Mouse (Mus musculus) frontal cortex, postnatal 14 days (tissue): ENCODE measurements around the gene Pex11a.
"Not testable (repeated sequence)": the region's sequence is repeated elsewhere in the genome, so short reads cannot be mapped to it uniquely, and the experiment has no call there.

Source experiments
- DNase-seq, 2 experiments: peaks; one replicate each; pipeline ENCODE4 v3.0.0; 2022; ENCODE audit warnings: low spot score in 2 of 2

Pex11a gene

DNA sequence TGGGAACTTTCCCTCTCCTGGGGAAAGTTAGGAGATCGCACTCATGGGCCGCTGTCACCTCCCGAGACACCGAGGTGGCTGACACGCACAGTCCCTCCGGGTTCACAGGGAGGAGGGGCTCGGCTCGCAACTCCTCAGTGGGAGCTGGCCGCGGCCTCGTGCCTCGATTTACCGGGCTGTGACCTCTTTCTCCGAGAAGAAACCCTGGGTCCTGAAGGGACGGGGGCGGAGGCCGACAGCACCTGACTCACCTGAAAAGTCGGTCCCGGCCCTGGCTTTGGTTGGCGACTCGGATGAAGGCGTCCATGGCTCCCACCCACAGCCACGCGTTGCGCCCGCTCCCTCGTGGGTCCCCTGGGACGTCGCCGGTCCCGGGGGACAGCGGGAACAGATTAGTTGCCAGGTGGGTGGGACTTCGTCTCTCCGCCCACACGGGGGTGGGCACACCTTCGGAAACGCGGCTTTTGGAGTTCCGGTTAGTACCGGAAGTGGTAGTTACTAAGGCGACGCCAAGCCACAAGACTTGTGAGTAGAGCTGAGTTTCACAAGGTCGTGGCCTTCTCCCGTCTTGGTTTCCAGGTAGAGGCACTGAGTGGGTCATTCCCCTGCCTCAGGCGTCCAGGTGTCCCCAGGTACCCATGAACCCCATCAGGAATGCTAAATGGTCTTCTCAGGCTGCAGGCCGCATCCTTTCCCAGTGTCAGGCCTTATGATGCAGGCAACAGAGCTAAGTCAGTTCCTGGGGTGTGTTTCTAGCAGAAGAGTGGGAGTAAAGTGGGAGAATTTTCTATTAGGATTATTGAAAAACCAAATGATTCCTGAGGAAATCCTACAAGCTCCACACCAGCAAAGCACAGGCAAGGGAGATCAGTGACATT, at the start of gene Pex11a, which contains the start of gene Wdr93:
TSS of gene Pex11a (minus strand) at position 473 of the 878 bp plus-strand sequence.
TSS of gene Wdr93 (plus strand) at position 505 of the 878 bp plus-strand sequence.
- peak; percentile 56 to 60 for DNase-seq

DNA sequence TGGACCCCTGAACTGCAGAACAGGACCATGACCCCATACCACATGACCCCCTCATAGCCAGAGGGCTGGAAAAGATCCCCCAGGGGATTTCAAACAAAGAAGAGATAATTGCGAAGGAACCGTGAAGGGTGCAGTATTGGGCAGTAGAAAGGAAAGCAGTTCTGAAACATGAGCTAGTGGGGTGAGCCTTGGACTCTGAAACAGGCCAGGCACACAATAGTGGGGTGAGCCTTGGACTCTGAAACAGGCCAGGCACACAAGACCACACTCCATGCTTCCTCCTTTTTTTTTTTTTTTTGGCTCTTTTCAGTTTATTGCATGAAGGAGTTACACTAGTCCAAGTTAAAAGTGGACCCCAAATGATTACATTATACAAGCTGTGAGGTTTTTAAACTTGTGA, 46.9 kb upstream of the Pex11a start:
- DNase-seq = not testable (repeated sequence)

DNA sequence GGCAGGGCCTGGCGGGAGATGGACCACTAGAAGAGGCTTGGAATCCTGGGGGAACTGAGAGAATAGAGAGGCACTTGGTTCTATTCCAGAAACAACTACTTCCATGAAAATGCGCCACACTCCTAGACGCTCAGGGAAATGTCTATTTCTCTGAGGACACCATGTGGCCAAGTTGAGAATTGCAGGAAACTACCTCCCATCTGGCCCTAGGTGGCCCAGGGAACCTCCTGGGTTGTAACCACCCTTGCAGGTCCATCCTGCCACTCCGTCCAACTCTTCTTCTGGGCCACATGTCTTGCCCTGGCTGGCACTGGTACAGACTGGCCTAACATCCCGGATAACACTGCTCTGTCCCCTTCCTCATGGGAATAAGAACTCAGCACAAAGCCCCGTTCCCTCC, 43.4 kb upstream of the Pex11a start:
- peak in 1 of 2 experiments; percentile 69 for DNase-seq

DNA sequence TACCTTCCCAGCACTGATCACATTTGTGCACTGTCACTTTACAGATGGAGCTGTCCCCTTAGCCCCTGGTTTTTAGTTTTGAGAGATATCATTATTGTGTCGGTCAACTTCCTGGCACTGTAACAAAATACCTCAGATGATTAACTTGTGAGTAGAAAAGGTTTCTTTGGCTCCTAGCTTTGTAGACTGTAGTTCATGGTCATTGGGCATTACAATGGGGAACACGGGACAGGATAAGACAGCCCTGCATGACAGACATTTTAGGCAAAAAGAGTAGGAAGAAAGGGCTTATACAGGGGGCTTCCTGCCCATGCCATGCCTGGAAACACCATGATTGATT, 39.6 kb upstream of the Pex11a start:
- DNase-seq = no peak

DNA sequence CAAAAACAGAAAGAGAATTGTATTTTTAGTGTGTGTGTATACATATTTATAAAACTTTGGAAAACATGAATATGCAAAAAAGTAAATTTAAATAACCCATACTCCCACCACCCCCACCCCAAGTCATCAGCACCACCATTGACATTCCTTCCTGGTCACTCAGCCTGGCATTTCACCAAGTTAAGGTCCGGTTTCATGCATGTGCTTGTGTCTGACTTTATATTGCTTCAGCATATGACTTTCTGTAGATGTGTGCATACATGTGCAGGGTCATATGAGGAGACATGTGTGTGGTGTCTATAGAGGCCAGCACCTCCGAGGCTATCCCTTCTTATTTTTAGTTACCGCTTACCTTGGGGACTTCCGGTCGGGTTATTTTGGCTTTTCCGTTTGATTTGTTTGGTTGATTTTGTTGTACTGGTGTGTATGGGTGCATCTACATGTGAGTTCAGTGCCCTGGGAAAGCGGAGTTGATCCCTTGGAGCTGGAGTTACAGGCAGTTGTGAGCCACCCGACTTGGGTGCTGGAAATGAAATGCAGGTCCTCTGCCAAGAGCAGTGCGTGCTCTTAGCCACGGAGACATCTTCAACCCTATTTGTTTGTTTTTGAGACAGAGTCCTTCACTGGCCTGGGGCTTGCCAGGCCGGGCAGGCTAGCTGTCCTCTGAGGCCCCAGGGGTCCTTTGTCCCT, 39.0 kb upstream of the Pex11a start:
- DNase-seq = no peak

DNA sequence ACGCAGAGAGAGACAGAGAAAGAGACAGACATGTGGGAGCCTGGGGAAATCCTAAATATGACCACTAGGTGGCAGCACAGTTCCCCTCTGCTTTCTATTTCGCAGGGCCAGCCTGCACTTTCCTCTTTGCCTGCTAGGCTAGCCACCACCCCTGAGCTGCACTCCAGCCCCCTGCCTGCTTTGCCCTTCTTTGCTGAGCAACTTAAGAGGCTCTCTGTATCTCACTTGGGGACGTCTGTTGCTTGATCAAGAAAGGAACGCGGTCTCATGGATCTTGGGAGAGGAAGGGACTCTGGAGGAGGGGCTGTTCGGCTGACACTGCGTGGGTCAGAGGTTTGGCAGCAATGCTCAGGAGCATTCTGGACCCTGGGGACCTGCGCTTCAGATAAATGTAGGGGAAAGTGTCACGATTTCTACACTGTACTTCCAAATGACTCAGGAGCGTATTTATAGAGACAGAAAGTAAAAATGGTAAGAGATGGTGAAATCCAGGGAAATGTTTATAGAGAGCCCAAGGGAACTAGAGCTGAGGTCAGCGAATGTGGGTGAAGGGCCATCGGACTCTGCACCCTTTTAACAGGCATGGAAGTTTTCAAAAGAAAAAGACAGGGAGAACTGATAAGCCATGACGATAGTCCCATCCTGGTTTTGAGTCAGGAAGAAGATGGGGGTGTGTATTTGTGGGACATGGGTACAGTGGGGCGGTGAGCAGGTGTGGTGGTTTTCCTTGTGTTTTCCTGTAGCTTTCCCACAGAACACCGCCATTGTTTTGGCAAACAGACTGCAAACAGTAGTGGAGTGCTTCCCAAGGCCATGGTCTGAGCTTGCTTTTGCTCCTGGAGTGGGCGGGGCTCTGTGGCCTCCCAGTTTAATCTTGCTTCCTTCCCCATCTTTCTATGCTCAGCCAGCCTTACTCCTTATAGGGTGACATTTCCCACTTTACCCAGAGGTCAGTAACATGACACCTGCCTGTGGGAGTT, 38.0 kb upstream of the Pex11a start:
- peak; percentile 46 to 71 for DNase-seq

DNA sequence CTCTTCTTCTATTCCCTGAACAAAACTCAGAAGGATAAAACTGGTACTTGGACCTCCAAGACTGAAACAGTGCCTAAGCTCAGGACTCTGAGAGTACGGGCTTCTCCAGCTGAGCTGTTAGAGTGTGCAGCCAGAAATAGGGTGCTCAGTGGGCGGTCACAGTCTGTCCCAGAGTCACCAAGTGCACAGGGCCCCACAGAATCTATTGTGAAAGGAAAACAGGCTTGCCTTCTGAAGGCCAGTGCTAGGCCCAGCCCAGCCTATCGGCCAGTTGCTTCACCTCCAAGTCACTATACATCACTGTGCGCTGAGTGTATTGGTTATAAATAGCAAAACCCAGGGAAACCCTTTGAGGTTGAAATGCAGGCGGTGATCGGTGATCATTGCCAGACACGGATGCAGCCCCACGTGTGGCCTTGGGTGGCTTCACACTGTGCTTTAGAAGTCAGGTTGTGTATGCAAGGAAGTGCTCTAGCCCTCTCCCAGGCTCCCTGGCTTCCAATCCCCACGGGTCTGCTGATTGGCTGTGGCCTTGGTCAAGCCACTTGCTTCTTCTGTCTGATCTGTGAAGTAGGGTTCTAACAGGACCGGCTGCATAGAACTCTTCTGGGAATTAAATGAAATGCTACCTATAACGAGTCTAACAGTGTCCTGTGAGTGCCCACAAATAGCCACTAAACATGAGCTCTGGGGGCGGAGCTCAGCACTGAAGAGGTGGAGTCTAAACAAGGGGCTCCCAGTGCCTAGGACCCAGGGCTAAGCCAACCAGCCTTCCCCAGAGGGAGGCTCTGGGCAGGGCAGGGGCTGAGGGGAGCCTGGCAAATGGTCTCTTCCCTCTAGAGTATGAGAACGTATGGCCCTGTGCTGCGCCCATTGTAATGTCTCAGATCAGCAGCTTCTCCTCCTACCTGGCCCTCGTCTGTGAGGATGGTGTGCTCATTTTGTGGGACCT, 28.9 kb upstream of the Pex11a start:
- no peak for DNase-seq

DNA sequence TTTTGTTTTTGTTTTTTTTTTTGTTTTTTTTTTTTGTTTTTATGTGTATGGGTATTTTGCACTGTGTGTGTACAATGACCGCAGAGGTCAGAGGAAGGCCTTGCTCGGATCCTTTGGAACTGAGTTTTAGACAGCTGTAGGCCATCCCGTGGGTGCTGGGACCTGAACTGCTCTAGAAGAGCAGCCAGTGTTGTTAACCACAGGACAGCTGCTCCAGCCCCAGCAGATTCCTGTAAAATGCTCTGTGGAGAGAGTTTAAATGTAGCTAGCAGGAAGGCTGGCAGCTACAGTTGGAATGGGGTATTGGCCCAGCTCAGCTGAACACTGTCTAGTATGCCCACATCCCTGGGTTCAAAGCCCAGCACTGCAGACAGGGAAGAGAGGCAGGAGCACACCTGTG, 26.7 kb upstream of the Pex11a start:
- DNase-seq = no peak

DNA sequence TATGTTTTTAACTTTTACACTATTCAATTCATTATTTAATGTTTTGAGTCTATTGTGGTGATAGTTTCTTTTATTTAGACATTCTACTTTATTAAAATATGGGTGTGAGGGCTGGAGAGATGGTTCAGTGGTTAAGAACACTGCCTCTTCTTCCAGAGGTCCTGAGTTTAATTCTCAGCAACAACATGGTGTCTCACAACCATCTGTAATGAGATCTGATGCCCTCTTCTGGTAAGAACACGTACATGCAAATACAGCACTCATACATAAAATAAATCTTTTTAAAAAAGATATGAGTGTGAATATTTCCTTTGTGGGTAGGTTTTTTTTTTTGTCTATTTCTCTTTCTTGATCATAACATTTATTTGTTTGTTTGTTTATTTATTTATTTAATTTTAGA, 23.1 kb upstream of the Pex11a start:
- no peak for DNase-seq

DNA sequence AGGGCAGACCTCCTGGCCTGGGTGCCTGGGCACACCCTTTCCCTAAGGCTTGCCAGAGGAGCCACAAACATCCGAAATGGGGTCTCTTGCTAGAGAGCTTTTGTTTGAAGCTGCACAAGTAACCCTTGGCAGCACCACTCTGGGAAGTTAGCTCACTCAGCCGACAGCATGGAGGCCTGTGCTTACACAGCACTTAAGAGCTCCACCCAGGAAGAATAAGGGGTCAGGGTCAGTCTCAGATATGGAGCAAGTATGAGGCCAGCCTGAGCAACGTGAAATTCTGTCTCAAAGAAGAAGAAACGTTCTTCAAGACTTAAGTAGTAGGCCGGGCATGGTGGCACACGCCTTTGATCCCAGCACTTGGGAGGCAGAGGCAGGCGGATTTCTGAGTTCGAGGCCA, 19.2 kb upstream of the Pex11a start:
- DNase-seq = no peak

DNA sequence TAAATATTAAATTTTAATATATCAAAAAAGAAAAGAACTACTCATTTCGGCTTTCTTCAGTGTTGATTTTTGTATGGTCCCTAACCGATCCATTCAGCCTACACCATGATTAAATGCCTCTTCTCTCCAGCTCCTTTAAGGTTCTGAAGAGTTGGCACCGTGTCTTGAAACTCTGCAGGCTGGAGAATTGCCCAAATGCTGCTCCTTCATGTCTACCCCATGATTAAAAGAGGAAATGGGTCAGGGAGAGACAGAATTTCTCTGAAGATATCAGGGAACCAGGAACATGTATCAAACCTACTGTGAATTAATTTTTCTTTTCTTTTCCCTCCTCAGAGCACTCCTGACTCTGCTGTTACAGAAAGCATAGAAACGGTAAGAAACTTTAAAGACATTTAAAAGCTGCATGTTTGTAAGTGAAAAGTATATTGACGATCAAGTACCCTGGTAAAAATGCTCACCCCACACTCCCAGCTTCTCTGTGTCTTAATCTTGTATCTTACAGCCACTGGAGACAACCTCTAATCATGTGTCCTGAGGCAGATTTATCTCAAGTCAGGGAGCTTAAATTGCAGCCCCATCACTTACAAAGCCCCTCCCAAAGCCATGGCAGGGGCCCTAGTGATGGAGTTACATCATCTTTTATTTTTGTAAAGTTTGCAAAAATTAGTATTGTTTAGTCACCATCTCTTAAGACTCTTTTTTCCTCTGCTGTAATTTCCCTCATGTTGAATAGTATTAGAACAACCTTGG, 18.4 kb upstream of the Pex11a start:
- DNase-seq = no peak

DNA sequence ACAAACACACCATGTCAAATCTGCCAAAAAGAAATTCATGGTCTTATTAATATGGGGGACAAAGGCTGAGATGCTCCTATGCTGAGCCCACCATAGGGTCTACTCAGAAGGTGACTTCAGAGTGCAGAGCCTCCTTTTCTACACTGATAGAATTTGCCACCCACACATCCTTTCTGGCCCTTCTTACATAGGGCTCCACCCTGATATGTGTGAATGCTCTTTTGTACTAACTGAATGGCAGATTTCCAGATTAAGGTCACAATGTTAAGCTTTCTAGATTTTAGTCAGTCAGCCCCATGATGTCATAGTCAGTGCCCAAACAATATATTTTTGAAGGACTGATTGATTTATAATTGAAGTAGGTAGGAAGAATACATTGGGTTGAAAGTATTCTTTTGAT, 16.8 kb upstream of the Pex11a start:
- DNase-seq = no peak

DNA sequence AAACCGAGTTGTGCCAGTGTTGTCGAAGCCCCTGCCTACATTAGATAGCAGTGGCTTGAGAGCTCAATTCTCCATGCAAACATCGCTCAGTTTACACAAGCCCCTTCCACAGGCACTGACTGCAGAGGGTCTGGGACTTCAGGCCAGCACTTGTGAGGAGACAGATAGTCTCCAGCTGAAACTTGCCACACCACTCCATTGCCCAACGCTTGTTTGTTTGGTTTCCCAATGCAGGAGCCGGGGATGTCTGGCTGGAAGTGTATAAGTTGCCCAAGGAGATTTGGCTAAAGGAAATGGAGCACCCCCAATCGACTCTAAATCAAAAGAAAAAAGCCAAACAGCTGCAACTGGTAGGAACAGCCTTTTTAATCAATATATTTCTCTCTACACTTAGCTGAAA, 15.2 kb upstream of the Pex11a start:
- no peak for DNase-seq

DNA sequence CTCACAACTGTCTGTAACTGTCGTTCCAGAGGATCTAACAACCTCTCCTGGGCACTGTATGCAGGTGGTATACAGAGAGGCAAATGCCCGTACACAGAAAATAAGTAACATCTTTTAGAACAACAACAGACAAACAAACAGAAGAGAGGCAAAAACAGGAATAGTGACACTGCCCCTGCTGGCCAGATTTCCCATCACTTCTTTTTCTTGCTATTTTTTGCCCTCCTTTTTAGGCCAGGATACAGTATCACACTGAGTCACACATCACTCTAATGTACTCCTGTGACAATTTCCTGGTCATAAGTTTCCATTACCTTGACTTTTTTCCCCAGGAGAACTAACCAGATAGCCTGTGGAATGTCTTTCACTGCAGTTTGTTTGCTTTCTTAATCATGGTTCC, 13.4 kb upstream of the Pex11a start:
- DNase-seq = no peak

DNA sequence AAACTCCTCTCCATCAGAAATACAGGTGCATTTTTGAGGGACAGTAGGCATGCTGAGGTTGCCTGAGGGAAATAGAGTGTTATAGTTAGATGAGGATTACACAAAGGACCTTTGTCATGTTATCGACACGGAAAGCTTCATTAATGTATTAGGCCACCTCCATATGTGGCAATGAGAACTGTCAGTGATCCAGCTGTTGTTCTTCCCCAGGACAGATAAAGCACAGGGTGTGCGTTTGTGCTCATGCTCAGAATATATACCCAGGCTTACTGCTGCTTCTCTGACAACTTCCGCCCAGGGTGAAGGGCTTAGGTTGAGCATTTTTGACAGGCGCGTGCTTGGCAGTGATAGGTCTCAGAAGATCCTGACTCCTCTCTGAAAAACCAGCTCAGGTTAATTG, 6.6 kb upstream of the Pex11a start:
- no peak for DNase-seq

DNA sequence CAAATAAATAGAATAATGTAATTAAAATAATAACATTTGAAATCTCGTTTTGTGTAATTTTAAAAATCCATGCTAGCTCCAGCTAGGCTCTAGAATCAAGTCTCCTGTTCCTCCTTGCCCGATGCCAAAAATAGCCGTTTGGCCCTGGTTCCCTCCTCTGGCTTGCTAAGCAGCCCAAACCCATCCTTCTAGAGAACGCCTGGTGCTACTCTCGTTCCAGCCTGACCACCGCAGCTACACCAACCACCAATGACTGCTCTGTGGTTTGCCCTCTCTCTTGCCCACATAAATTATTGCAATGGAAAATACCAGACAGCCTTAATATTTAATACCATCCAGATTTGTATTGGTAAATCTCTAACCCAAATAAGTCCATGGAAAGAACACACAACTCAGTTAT, 4.7 kb upstream of the Pex11a start:
- no peak for DNase-seq

DNA sequence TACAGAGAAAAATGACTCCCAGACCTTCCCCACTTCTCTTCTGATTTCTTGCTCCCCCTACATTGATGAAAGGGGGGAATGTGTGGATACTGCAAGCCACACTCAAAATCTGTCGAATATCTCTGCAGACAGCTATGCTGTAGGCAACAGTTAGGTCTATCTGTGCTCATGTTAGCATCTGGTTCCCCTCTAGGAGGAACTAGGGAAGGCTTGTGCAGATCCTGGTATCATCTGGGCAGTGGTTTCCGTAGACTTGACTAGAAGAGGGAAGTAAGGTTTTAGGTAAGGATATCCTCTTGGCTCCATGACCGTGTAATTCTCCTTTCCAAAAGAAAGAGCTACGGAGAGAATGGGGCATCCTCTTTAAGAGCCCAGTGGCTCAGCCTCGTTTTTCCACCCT, 1.7 kb upstream of the Pex11a start:
- no peak for DNase-seq

DNA sequence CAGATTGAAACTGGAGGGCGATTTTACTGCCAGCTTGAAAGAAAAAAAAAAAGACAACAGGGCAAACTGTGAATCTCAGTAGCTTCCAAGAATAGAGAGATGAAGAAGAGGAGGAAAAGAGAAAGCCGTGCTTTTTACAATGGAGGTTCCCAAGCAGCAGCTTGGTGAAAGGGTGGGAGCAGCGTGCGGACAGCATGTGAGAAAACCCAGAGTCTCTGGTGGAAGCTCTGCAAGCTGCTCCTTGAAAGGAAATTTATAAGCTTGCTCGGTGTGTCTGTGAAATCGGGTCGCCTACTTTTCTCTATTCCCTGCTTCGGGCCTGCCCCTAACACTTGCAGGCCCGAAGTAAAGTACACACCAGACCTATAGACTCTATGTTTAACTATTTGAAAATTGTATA, 1.1 kb upstream of the Pex11a start:
- DNase-seq = no peak

DNA sequence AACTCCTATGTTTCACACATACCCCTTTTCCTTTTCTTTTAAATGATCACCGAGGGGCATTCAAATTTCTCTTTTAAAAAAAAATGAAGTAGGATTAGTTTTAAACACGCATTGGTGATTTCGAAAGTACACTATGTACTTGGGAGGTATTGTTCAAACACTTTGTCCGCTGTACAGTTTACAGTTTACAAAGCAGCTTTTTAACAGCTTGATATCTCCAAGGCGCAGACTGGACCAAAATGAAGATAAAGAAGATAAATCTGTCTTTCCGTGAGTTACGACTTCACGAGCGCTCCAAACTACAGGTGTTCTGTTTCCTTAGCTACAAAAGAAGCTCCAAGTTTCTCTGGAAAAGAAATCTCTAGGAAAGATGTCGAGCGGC, 663 bp downstream of the Pex11a start:
- no peak for DNase-seq

DNA sequence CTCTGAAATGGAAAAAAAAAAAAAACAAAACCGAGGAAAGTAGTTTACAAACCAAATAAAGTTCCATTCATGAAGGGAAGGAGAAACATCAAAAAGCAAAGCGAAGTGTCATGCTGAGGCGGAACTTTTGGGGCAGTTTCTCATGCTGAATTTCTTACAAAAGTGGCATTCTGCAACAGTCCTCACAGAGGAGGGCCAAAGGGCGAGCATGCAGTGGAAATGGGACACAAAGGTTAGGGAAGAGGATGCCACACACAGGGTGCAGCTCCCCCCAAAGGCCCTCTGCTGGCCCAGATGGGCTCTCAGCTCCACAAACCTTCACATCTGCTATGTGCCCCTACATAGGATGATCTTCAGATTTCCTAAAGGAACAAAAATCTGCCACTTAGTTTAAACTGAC, 2.7 kb downstream of the Pex11a start:
- DNase-seq = no peak
